ENCODE assay signal across 33 mouse cellular contexts in genomic region chr12:35216725-35217124, GRCm38 (mm10).
A peak's percentile ranks its signal among the peaks of the same experiment; 100 is the strongest.
DNase-seq lines count a peak whose midpoint lies in the region; ATAC-seq and TF ChIP-seq lines count a peak whose summit lies in the region.
"Had no signal": no experiment of that assay in that cellular context is flagged by ENCODE, and none has a peak within 500 bp of the region (broad histone marks: within the 10 kb centered on the region; RNA-seq: fewer than 3 reads in every experiment).

No protein-coding gene starts in this region.

- no peak for TF ChIP-seq POLR2A in embryonic fibroblast, embryonic 13.5 days (IDR thresholded peaks at IDR 0.05; ENCODE audit: low read depth, low read length)

- WGBS in embryonic facial prominence, embryonic 14.5 days, result 62% methylated on average over 2 of the region's 2 CpGs
- WGBS in embryonic facial prominence, embryonic 10.5 days, result 89% methylated on average over 2 of the region's 2 CpGs
- WGBS in forebrain, postnatal 0 days, result 83% methylated on average over 2 of the region's 2 CpGs

- TF ChIP-seq CTCF in embryonic fibroblast, embryonic 13.5 days (IDR thresholded peaks at IDR 0.05; ENCODE audit: borderline replicate concordance, insufficient read depth, low read length), result no peak
- TF ChIP-seq CTCF in forebrain, postnatal 0 days (IDR thresholded peaks at IDR 0.05; ENCODE audit: low read depth), result no peak

- DNase-seq in embryonic facial prominence, embryonic 14.5 days (ENCODE audit: low spot score), result peak; percentile 59
- DNase-seq in embryonic facial prominence, embryonic 10.5 days (ENCODE audit: low spot score), result no peak
- DNase-seq in heart, adult 8-10 months (ENCODE audit: low spot score), result peak; percentile 6
- DNase-seq in heart, adult 11 months, result no peak
- peak; percentile 13 for DNase-seq in adipocyte (ENCODE audit: low spot score)
- DNase-seq in forebrain, postnatal 0 days, result no peak
- DNase-seq: adrenal gland, adult 8-10 months; adrenal gland, postnatal 36 days; B cell, adult 2 months; cerebellum, adult 11 months; cerebellum, adult 2 months; cerebellum, adult 9-11 months; cerebellum, postnatal 25 days; gastrocnemius, postnatal 10 days; heart, adult 2 months; heart, postnatal 10 days; heart, postnatal 4 days; kidney, adult 2 months had no signal

- no peaks in the 10 kb centered on the region for H3K27me3 ChIP-seq in embryonic facial prominence, embryonic 14.5 days (replicated peaks; ENCODE audit: control insufficient read depth, insufficient read depth, low read length)
- H3K27me3 ChIP-seq in embryonic facial prominence, embryonic 10.5 days (replicated peaks; ENCODE audit: low read depth, poor library complexity, severe bottlenecking), result no peaks in the 10 kb centered on the region
- no peaks in the 10 kb centered on the region for H3K27me3 ChIP-seq in forebrain, postnatal 0 days (ENCODE audit: insufficient read depth, low read length)
- H3K27me3 ChIP-seq: CH12.LX; embryonic facial prominence, embryonic 13.5 days; forebrain, embryonic 13.5 days; heart, embryonic 12.5 days; heart, embryonic 15.5 days; Patski had no signal

- no peaks in the 10 kb centered on the region for H3K4me1 ChIP-seq in embryonic facial prominence, embryonic 14.5 days (ENCODE audit: control insufficient read depth, insufficient read depth, low read length)
- no peaks in the 10 kb centered on the region for H3K4me1 ChIP-seq in embryonic facial prominence, embryonic 10.5 days
- H3K4me1 ChIP-seq in embryonic fibroblast, embryonic 13.5 days (ENCODE audit: control insufficient read depth, insufficient read depth, low read length), result peaks cover 3% of the 10 kb centered on the region; the same call in 1 of the 2 replicates
- H3K4me1 ChIP-seq in forebrain, postnatal 0 days (ENCODE audit: insufficient read depth), result no peaks in the 10 kb centered on the region
- H3K4me1 ChIP-seq: embryonic facial prominence, embryonic 13.5 days; forebrain, embryonic 10.5 days; forebrain, embryonic 13.5 days; heart, embryonic 12.5 days; heart, embryonic 15.5 days had no signal

- no peak for ATAC-seq in embryonic facial prominence, embryonic 14.5 days (ENCODE audit: low read depth)
- ATAC-seq in forebrain, postnatal 0 days, result no peak
- no peak for ATAC-seq in erythroblast, adult 5-6 weeks (replicated peaks; ENCODE audit: low FRiP score, poor library complexity, severe bottlenecking)
- ATAC-seq: forebrain, embryonic 13.5 days; forebrain, embryonic 16.5 days; hindbrain, postnatal 0 days; intestine, postnatal 0 days; Patski had no signal

- H3K9me3 ChIP-seq in embryonic facial prominence, embryonic 14.5 days (ENCODE audit: control insufficient read depth, low read length), result no peaks in the 10 kb centered on the region
- no peaks in the 10 kb centered on the region for H3K9me3 ChIP-seq in embryonic facial prominence, embryonic 10.5 days
- H3K9me3 ChIP-seq in forebrain, postnatal 0 days (ENCODE audit: low read length), result no peaks in the 10 kb centered on the region
- H3K9me3 ChIP-seq: embryonic facial prominence, embryonic 13.5 days; forebrain, embryonic 10.5 days; forebrain, embryonic 13.5 days; G1E; heart, embryonic 12.5 days; heart, embryonic 15.5 days had no signal

- no peaks in the 10 kb centered on the region for H3K36me3 ChIP-seq in embryonic facial prominence, embryonic 14.5 days (ENCODE audit: control insufficient read depth, insufficient read depth, low read length)
- no peaks in the 10 kb centered on the region for H3K36me3 ChIP-seq in embryonic facial prominence, embryonic 10.5 days (replicated peaks)
- H3K36me3 ChIP-seq in forebrain, postnatal 0 days (ENCODE audit: insufficient read depth), result no peaks in the 10 kb centered on the region
- H3K36me3 ChIP-seq: embryonic facial prominence, embryonic 13.5 days; forebrain, embryonic 10.5 days; G1E; heart, embryonic 12.5 days; heart, embryonic 15.5 days had no signal

- H3K4me2 ChIP-seq in embryonic facial prominence, embryonic 14.5 days (ENCODE audit: low read depth, low read length), result no peak overlapping the region
- H3K4me2 ChIP-seq in forebrain, postnatal 0 days (ENCODE audit: low read depth), result no peak overlapping the region
- H3K4me2 ChIP-seq: embryonic facial prominence, embryonic 13.5 days; forebrain, embryonic 13.5 days; heart, embryonic 12.5 days; heart, embryonic 15.5 days; hindbrain, embryonic 14.5 days had no signal

- no peak overlapping the region for H3K4me3 ChIP-seq in embryonic facial prominence, embryonic 14.5 days (ENCODE audit: low read depth, low read length)
- H3K4me3 ChIP-seq in embryonic facial prominence, embryonic 10.5 days, result no peak overlapping the region
- H3K4me3 ChIP-seq in embryonic fibroblast, embryonic 13.5 days (ENCODE audit: insufficient read depth, low read length), result no peak overlapping the region
- H3K4me3 ChIP-seq in forebrain, postnatal 0 days (ENCODE audit: low read depth, low read length), result no peak overlapping the region
- H3K4me3 ChIP-seq: embryonic facial prominence, embryonic 13.5 days; erythroblast, embryonic 14.5 days; forebrain, embryonic 10.5 days; forebrain, embryonic 13.5 days; heart, adult 2 months; heart, embryonic 12.5 days; heart, embryonic 15.5 days had no signal

- H3K27ac ChIP-seq in embryonic facial prominence, embryonic 14.5 days (replicated peaks; ENCODE audit: low read depth, low read length), result no peak overlapping the region
- no peak overlapping the region for H3K27ac ChIP-seq in embryonic facial prominence, embryonic 10.5 days (replicated peaks)
- peak overlapping the region; percentile 85 for H3K27ac ChIP-seq in embryonic fibroblast, embryonic 13.5 days (ENCODE audit: insufficient read depth, low read length)
- H3K27ac ChIP-seq in forebrain, postnatal 0 days (ENCODE audit: low read depth, low read length), result no peak overlapping the region
- H3K27ac ChIP-seq: embryonic facial prominence, embryonic 13.5 days; forebrain, embryonic 10.5 days; forebrain, embryonic 13.5 days; heart, adult 2 months; heart, embryonic 15.5 days; hindbrain, embryonic 14.5 days; hindbrain, postnatal 0 days had no signal

- H3K9ac ChIP-seq in embryonic facial prominence, embryonic 14.5 days (ENCODE audit: low read depth, low read length), result no peak overlapping the region
- H3K9ac ChIP-seq in forebrain, postnatal 0 days, result no peak overlapping the region
- H3K9ac ChIP-seq: embryonic facial prominence, embryonic 13.5 days; forebrain, embryonic 13.5 days; heart, embryonic 12.5 days; heart, embryonic 15.5 days; hindbrain, embryonic 14.5 days had no signal

Comparison
In these comparisons a context has a peak if more than half of its experiments do, and no peak if none do; other contexts are left out.
1. DNase-seq: peak in embryonic facial prominence, embryonic 14.5 days (single experiment), heart, adult 8-10 months (single experiment) and adipocyte (single experiment); none in embryonic facial prominence, embryonic 10.5 days (single experiment), heart, adult 11 months (single experiment) and forebrain, postnatal 0 days (single experiment).